Mouse (Mus musculus) liver, embryonic 16.5 days (tissue): ENCODE data around the gene App. TPM values are rescaled to one million over a fixed set of nuclear protein-coding genes. Genes with fewer than 3 reads are reported as not detected.

ENCODE experiments used
- ATAC-seq: fragments of 200-750 bp; cut with Nextera tagmentation; 2 replicates; pipeline ENCODE4 v1.8.0; 2017; ENCODE audit warnings: low read depth, mild to moderate bottlenecking, moderate number of reproducible peaks, moderate library complexity
- H3K27ac ChIP-seq: fragments of 300-500 bp; sonication (generic); 2 replicates; pipeline ENCODE4 v1.5.1; 2014; ENCODE audit warnings: mild to moderate bottlenecking, low read length
- H3K27me3 ChIP-seq: fragments of 300-500 bp; sonication (generic); 2 replicates; pipeline ENCODE4 v1.6.1; 2014; ENCODE audit warnings: low read depth, low read length, mixed read lengths; ENCODE audit not compliant: control insufficient read depth, insufficient read depth
- H3K36me3 ChIP-seq: fragments of 300-500 bp; sonication (generic); 2 replicates; pipeline ENCODE4 v1.6.1; 2014; ENCODE audit warnings: mild to moderate bottlenecking; ENCODE audit not compliant: control insufficient read depth, insufficient read depth
- H3K4me1 ChIP-seq: fragments of 300-500 bp; sonication (generic); 2 replicates; pipeline ENCODE4 v1.6.1; 2014; ENCODE audit warnings: low read depth, low read length, mixed read lengths; ENCODE audit not compliant: control insufficient read depth
- H3K4me2 ChIP-seq: fragments of 300-500 bp; sonication (generic); 2 replicates; pipeline ENCODE4 v1.6.1; 2014; ENCODE audit warnings: low read depth, low read length, mixed read lengths
- H3K4me3 ChIP-seq: fragments of 300-500 bp; sonication (generic); 2 replicates; pipeline ENCODE4 v1.5.1; 2014; ENCODE audit warnings: low read depth, mild to moderate bottlenecking, low read length
- H3K9ac ChIP-seq: fragments of 300-500 bp; sonication (generic); 2 replicates; pipeline ENCODE4 v1.6.1; 2014; ENCODE audit warnings: low read depth, low read length
- H3K9me3 ChIP-seq: fragments of 300-500 bp; sonication (generic); replicated peaks from 2 replicates; pipeline ENCODE4 v1.6.1; 2016; ENCODE audit warnings: low read length; ENCODE audit not compliant: control insufficient read depth
- WGBS: fragments of 180-500 bp; shearing (Covaris S2); extraction: QIAGEN DNeasy Blood & Tissue Kit; methylation state at CpG from one replicate; pipeline ENCODE4 v1.1.7; 2014; ENCODE audit not compliant: insufficient replicate concordance; 5-methylcytosine and 5-hydroxymethylcytosine counted together
- polyA plus RNA-seq: library from polyadenylated mRNA; unstranded; fragments of >200 nt; fragmentation: Nextera tagmentation; extraction: Ambion mirVana; gene quantifications from 2 replicates; pipeline ENCODE4 v1.2.1, GENCODE M21; 2015

App gene
- polyA plus RNA-seq, 1 experiment from 2014 or later, result 19.9 TPM

DNA sequence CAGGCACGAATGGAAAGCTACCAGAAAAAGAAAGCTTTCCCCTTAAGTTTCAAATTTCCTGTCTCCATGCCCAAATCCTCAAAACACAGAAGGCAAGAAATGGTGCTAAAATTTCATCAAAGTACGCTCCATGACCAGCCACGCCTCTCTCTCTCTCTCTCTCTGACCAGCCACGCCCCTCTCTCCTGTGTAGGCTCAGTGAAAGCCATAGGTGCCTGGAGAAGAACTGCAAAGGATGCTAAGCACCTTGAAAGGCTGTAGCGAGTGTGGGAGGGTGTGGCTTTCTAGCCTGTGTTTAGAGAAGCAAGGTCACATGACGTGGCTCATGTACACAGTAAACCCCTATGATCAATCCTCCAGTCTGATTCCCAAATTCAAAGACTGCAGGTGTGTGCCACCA is 126.3 kb downstream of the App start:
- WGBS, result 57% methylated on average over 6 of the region's 6 CpGs
- no peaks in the 10 kb centered on the region for H3K9me3 ChIP-seq
- ATAC-seq, result no peak

DNA sequence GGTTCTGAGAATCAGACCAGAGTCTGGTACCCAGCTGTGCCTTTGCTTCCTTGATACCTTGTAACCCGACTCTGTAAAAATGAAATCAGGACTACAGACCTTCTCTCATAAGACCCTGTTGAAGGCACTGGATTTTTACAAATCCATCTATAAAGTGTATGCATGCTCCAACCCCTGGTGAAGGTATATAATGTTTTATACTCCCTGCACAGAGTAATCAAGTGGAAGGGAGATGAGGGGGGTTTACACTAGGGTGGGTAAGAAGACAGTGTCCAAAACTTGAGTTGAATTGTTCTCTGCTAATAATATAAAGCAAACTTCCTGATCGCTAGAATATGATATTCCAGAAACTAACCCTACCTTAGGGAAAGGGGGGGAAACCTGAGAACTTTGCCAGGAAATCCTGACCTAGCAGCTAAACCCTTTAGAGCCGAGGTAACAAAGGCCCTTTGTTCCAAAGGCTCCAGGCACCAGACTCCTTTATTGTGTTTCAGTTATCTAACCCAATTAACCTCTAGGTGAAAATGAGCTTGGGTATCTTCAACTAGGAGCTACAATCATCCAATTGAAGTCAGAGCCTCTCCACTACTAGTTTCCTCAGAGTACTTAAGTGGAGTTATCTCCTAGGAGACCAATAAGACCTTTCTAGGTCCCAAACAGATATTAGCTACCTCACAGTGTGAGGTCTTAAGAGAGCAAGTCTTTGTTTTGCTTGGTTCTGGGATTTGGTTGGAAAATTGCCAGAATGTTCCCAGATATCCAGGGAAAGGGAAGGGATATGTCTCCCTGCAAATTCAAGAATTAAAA is 132.2 kb downstream of the App start:
- H3K4me1 ChIP-seq, result no peaks in the 10 kb centered on the region
- no peak overlapping the region for H3K27ac ChIP-seq
- no peak overlapping the region for H3K4me2 ChIP-seq
- H3K9ac ChIP-seq, result no peak overlapping the region
- H3K36me3 ChIP-seq, result no peaks in the 10 kb centered on the region
- H3K9me3 ChIP-seq, result no peaks in the 10 kb centered on the region
- 60% methylated on average over 3 of the region's 3 CpGs for WGBS
- no peak overlapping the region for H3K4me3 ChIP-seq
- no peaks in the 10 kb centered on the region for H3K27me3 ChIP-seq
- ATAC-seq, result no peak

More for the DNA sequence above, 126.3 kb downstream of the App start:
- H3K4me2 ChIP-seq, result no peak overlapping the region
- H3K4me3 ChIP-seq, result no peak overlapping the region
- no peaks in the 10 kb centered on the region for H3K27me3 ChIP-seq
- H3K4me1 ChIP-seq, result no peaks in the 10 kb centered on the region
- no peaks in the 10 kb centered on the region for H3K36me3 ChIP-seq
- no peak overlapping the region for H3K9ac ChIP-seq
- H3K27ac ChIP-seq, result no peak overlapping the region

- Histone ChIP-seq H3K27me3 (no peaks in the 10 kb centered on the region), H3K4me3 (no peak overlapping the region), H3K36me3 (no peaks in the 10 kb centered on the region), H3K9me3 (no peaks in the 10 kb centered on the region), H3K4me1 (no peaks in the 10 kb centered on the region), H3K27ac (no peak overlapping the region), H3K9ac (no peak overlapping the region), H3K4me2 (no peak overlapping the region)
- WGBS, result 79% methylated on average over 8 of the region's 8 CpGs
- no peak for ATAC-seq
Observed at GRCm38 (mm10) chr16:85038731-85039130, 134.8 kb downstream of the App start.

DNA sequence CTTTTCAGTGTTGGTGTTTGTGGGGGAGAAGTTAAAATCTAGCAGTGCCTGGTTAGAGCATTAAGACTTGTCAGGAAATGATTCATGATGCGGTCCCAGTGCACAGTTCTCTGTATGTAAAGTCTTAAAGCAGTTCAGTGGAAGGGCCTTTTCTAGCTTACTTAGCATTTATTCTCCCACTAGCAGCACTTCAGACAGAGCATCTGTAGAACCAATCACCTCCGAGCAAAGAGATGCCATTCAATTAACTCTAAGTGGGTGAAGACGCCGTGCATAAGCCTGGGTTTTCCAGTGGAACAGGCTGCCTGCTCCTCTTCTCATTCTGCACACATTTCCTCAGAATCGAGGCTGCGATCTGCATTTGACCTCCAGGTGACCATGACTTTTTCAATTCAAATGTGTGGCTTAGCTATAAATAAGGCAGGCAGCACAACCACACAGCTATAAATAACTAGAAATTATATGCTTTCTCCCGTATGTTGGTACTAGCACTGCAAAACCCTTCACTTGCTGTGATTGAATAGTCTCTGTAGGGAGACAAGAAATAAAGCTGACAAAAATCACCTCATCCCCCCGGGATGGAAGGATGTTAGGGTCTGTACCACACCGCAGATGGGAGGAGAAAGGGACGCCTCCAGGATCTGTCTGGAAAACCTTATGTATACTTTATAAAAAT is 135.5 kb downstream of the App start:
- WGBS, result 72% methylated on average over 10 of the region's 10 CpGs

GRCm38 (mm10) chr16:85035815-85036214 is 137.8 kb downstream of the App start:
- H3K27ac ChIP-seq, result no peak overlapping the region
- no peak overlapping the region for H3K4me2 ChIP-seq
- no peak overlapping the region for H3K9ac ChIP-seq
- H3K9me3 ChIP-seq, result no peaks in the 10 kb centered on the region
- no peaks in the 10 kb centered on the region for H3K27me3 ChIP-seq
- 71% methylated on average over 5 of the region's 5 CpGs for WGBS
- no peaks in the 10 kb centered on the region for H3K4me1 ChIP-seq
- no peak for ATAC-seq
- no peak overlapping the region for H3K4me3 ChIP-seq
- H3K36me3 ChIP-seq, result no peaks in the 10 kb centered on the region

More for the DNA sequence above, 135.5 kb downstream of the App start:
- H3K4me1 ChIP-seq, result no peaks in the 10 kb centered on the region
- H3K4me3 ChIP-seq, result no peak overlapping the region
- H3K4me2 ChIP-seq, result no peak overlapping the region
- H3K9me3 ChIP-seq, result no peaks in the 10 kb centered on the region
- no peaks in the 10 kb centered on the region for H3K27me3 ChIP-seq
- no peak for ATAC-seq
- H3K36me3 ChIP-seq, result no peaks in the 10 kb centered on the region
- H3K27ac ChIP-seq, result no peak overlapping the region
- no peak overlapping the region for H3K9ac ChIP-seq

DNA sequence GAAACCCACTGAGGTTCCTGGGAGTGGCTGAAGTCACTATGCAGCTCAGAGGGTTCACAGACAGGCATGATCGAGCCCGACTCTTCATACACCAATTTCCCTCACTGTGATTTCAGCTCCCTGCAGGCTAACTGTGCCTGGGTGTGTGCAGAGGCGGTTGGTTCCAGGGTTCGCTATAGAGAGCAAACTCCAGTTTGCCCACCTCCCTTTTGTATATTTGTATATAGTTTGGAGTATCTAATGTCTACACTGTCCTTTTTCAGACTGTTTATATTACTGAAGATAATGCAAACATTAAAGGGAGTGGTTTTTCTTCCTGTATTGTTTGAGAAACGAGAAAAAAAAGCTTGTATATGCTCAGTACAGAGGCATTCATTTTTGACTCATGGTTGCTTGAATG is 139.8 kb downstream of the App start:
- peak; percentile 32; the same call in 1 of the 2 replicates for ATAC-seq
- H3K4me2 ChIP-seq, result no peak overlapping the region
- H3K9me3 ChIP-seq, result no peaks in the 10 kb centered on the region
- H3K27me3 ChIP-seq, result no peaks in the 10 kb centered on the region
- 56% methylated on average over 5 of the region's 5 CpGs for WGBS
- H3K36me3 ChIP-seq, result no peaks in the 10 kb centered on the region
- no peak overlapping the region for H3K9ac ChIP-seq
- no peaks in the 10 kb centered on the region for H3K4me1 ChIP-seq
- no peak overlapping the region for H3K27ac ChIP-seq
- no peak overlapping the region for H3K4me3 ChIP-seq

GRCm38 (mm10) chr16:85030810-85031209 is 142.8 kb downstream of the App start:
- H3K9me3 ChIP-seq, result no peaks in the 10 kb centered on the region
- H3K9ac ChIP-seq, result no peak overlapping the region
- H3K4me2 ChIP-seq, result no peak overlapping the region
- no peak overlapping the region for H3K27ac ChIP-seq
- no peaks in the 10 kb centered on the region for H3K36me3 ChIP-seq
- 79% methylated on average over 12 of the region's 12 CpGs for WGBS
- H3K4me1 ChIP-seq, result no peaks in the 10 kb centered on the region
- H3K4me3 ChIP-seq, result no peak overlapping the region
- H3K27me3 ChIP-seq, result no peaks in the 10 kb centered on the region
- ATAC-seq, result no peak

DNA sequence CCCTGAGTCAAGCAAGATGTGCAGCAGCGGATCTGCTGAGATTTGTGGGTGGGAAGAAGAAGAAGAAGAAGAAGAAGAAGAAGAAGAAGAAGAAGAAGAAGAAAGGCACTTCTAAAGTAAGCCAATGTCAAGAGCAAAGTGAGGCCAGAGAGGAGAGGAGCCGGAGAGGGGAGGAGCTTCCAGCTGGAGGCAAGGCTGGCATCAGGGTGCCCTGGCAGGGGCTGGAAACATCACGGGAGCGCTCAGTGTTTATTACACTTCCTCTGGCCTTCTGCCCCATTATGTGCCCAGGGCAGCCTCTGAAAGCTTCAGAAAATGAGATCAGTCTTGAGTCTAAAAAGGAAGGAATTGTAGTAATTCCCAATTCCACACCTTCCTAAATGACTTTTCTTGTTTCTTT is 145.2 kb downstream of the App start:
- Histone ChIP-seq H3K9ac (no peak overlapping the region), H3K4me3 (no peak overlapping the region), H3K9me3 (no peaks in the 10 kb centered on the region), H3K4me2 (no peak overlapping the region), H3K27me3 (no peaks in the 10 kb centered on the region), H3K36me3 (no peaks in the 10 kb centered on the region; the same call in 1 of the 2 replicates), H3K4me1 (no peaks in the 10 kb centered on the region), H3K27ac (no peak overlapping the region)
- ATAC-seq, result no peak
- WGBS, result 74% methylated on average over 4 of the region's 4 CpGs

- WGBS, result 76% methylated on average over 8 of the region's 8 CpGs
- Histone ChIP-seq H3K36me3 (no peaks in the 10 kb centered on the region; the same call in 1 of the 2 replicates), H3K27me3 (no peaks in the 10 kb centered on the region), H3K27ac (no peak overlapping the region), H3K9ac (no peak overlapping the region), H3K4me1 (no peaks in the 10 kb centered on the region), H3K9me3 (no peaks in the 10 kb centered on the region), H3K4me3 (no peak overlapping the region), H3K4me2 (no peak overlapping the region)
- ATAC-seq, result no peak
Observed at GRCm38 (mm10) chr16:85024706-85025105, 148.9 kb downstream of the App start.
